Mouse (Mus musculus) right cerebral cortex, postnatal 10 days (tissue): Measurements from ENCODE around the gene Wnt9b.
A peak's percentile ranks its signal among the peaks of the same experiment; 100 is the strongest.

ENCODE experiments used
- DNase-seq, 2 experiments: peaks; one replicate each; pipeline ENCODE4 v3.0.0; 2021; ENCODE audit warnings: low spot score in 2 of 2

Wnt9b gene

GRCm38 (mm10) chr11:103731594-103731993, 18.0 kb downstream of the Wnt9b start:
- DNase-seq, result no peak

GRCm38 (mm10) chr11:103729282-103729985, 20.2 kb downstream of the Wnt9b start:
- DNase-seq, result no peak

- peak; percentile 43 to 72 for DNase-seq
Observed at GRCm38 (mm10) chr11:103724331-103724771, 25.3 kb downstream of the Wnt9b start.

- DNase-seq, result peak in 1 of 2 experiments; percentile 29
Observed at GRCm38 (mm10) chr11:103722040-103722481, 27.6 kb downstream of the Wnt9b start.

- peak in 1 of 2 experiments; percentile 40 for DNase-seq
Observed at GRCm38 (mm10) chr11:103721468-103722039, 28.1 kb downstream of the Wnt9b start.

- no peak for DNase-seq
Observed at GRCm38 (mm10) chr11:103719436-103719835, 30.2 kb downstream of the Wnt9b start.

- no peak for DNase-seq
Observed at GRCm38 (mm10) chr11:103716971-103717370, 32.6 kb downstream of the Wnt9b start.

- DNase-seq, result no peak
Observed at GRCm38 (mm10) chr11:103714074-103714473, 35.5 kb downstream of the Wnt9b start.

- no peak for DNase-seq
Observed at GRCm38 (mm10) chr11:103711851-103712587, 37.6 kb downstream of the Wnt9b start.

- no peak for DNase-seq
Observed at GRCm38 (mm10) chr11:103709982-103710381, 39.6 kb downstream of the Wnt9b start.

GRCm38 (mm10) chr11:103707005-103707404, 42.6 kb downstream of the Wnt9b start:
- no peak for DNase-seq

GRCm38 (mm10) chr11:103698226-103698625, 51.4 kb downstream of the Wnt9b start:
- DNase-seq, result no peak

GRCm38 (mm10) chr11:103697565-103698176, 52.0 kb downstream of the Wnt9b start, which contains the start of gene Gosr2:
Gene Gosr2 (minus strand): TSS chr11:103697898.
- DNase-seq, result peak; percentile 91 to 94

GRCm38 (mm10) chr11:103696851-103697564, 52.6 kb downstream of the Wnt9b start:
- peak in 1 of 2 experiments; percentile 55 for DNase-seq

- DNase-seq, result no peak
Observed at GRCm38 (mm10) chr11:103693241-103693640, 56.4 kb downstream of the Wnt9b start.

GRCm38 (mm10) chr11:103691036-103691435, 58.6 kb downstream of the Wnt9b start:
- no peak for DNase-seq

GRCm38 (mm10) chr11:103688980-103689378, 60.6 kb downstream of the Wnt9b start:
- no peak for DNase-seq

GRCm38 (mm10) chr11:103688271-103688979, 61.2 kb downstream of the Wnt9b start:
- DNase-seq, result no peak

- no peak for DNase-seq
Observed at GRCm38 (mm10) chr11:103686706-103687105, 62.9 kb downstream of the Wnt9b start.

- DNase-seq, result peak; percentile 70 to 74
Observed at GRCm38 (mm10) chr11:103685261-103685736, 64.3 kb downstream of the Wnt9b start.
